Mouse (Mus musculus): ENCODE measurements around the gene Ptpn5. TPM values are rescaled to one million over a fixed set of nuclear protein-coding genes. Genes with fewer than 3 reads are reported as not detected.

The Ptpn5 gene
- polyA plus RNA-seq, 1 experiment = 0.23 TPM

- no peaks in the 10 kb centered on the region for H3K4me1 ChIP-seq (ENCODE audit: control insufficient read depth, insufficient read depth, low read length)
- H3K27me3 ChIP-seq (ENCODE audit: control insufficient read depth, insufficient read depth, low read length) = no peaks in the 10 kb centered on the region
- TF ChIP-seq CTCF (IDR thresholded peaks at IDR 0.05; ENCODE audit: control insufficient read depth, insufficient read depth, insufficient replicate concordance, low read depth, low read length) = no peak
- TF ChIP-seq POLR2A (IDR thresholded peaks at IDR 0.05; ENCODE audit: control insufficient read depth, low read depth, low read length) = no peak
- no peak overlapping the region for H3K4me3 ChIP-seq (ENCODE audit: control insufficient read depth, low read depth, low read length)
- H3K36me3 ChIP-seq (ENCODE audit: control insufficient read depth, insufficient read depth, low read length) = no peaks in the 10 kb centered on the region
- no peak overlapping the region for H3K27ac ChIP-seq (ENCODE audit: control insufficient read depth, insufficient read depth, low read depth, low read length)
These were observed 32.9 kb downstream of the Ptpn5 start for GRCm38 (mm10) chr7:47100615-47101014.

DNA sequence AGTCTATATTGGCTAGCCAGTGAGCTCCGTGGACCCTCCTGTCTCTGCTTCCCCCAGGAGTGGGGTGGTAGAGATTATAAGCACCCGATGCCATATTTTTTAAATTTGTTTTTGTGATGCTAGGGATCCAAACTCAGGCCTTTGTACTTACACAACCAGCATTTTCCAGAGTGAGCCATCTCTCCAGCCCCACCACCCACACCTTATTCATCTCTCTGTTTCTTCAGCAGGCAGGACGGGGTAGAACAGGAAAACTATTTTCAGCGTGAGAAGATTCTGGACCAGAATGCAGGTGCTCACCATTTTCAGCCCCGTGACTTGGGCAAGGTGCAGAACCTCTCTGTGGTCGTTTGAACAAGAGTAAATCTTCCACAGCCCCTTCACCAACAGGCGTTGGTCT lies 34.2 kb downstream of the Ptpn5 start:
- Histone ChIP-seq H3K27ac (ENCODE audit: control insufficient read depth, insufficient read depth, low read depth, low read length) (no peak overlapping the region), H3K4me1 (ENCODE audit: control insufficient read depth, insufficient read depth, low read length) (no peaks in the 10 kb centered on the region), H3K36me3 (ENCODE audit: control insufficient read depth, insufficient read depth, low read length) (no peaks in the 10 kb centered on the region), H3K27me3 (ENCODE audit: control insufficient read depth, insufficient read depth, low read length) (no peaks in the 10 kb centered on the region), H3K4me3 (ENCODE audit: control insufficient read depth, low read depth, low read length) (no peak overlapping the region)
- no peak for TF ChIP-seq POLR2A (IDR thresholded peaks at IDR 0.05; ENCODE audit: control insufficient read depth, low read depth, low read length)
- no peak for TF ChIP-seq CTCF (IDR thresholded peaks at IDR 0.05; ENCODE audit: control insufficient read depth, insufficient read depth, insufficient replicate concordance, low read depth, low read length)

DNA sequence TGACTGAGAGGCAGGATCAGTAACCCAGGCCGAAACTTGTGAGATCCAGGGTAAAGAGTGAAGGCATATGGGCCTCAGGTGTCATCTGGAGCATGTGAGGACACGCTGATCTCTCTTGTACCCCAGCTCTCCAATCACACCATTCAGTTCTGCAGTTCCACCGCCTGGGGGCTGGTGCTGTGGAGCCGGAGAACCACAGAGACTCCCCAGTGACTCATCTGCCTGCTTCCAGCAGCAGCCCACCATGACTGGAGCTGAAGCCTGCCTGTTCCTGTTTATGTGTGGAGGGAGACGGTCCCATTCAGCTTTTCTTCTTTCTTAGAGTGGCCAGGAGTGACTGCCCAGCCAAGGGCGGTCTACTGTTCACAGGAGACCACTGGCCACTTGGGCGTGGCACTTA lies 35.4 kb downstream of the Ptpn5 start:
- Histone ChIP-seq H3K27ac (ENCODE audit: control insufficient read depth, insufficient read depth, low read depth, low read length) (no peak overlapping the region), H3K4me3 (ENCODE audit: control insufficient read depth, low read depth, low read length) (no peak overlapping the region), H3K4me1 (ENCODE audit: control insufficient read depth, insufficient read depth, low read length) (no peaks in the 10 kb centered on the region), H3K36me3 (ENCODE audit: control insufficient read depth, insufficient read depth, low read length) (no peaks in the 10 kb centered on the region), H3K27me3 (ENCODE audit: control insufficient read depth, insufficient read depth, low read length) (no peaks in the 10 kb centered on the region)
- no peak for TF ChIP-seq POLR2A (IDR thresholded peaks at IDR 0.05; ENCODE audit: control insufficient read depth, low read depth, low read length)
- no peak for TF ChIP-seq CTCF (IDR thresholded peaks at IDR 0.05; ENCODE audit: control insufficient read depth, insufficient read depth, insufficient replicate concordance, low read depth, low read length)

DNA sequence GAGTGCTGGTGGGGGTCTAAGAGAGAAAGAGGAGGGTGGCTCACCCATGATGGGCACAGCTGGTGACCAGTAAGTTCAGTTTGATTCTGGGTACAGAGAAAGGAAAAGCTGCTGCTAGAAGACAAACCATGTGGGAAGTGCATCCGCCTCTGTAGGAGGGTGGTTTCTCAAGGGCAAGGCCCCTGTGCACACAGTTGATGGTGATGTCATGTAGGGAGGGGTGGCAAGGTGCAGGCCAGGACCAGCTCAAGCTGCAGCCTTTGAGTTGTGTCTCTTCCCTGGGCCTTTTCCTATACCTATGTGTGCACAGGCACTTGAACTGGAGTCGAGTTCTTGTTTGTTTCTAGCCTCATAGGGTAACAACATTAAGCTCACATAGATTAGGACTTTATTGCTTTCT lies 38.5 kb downstream of the Ptpn5 start:
- Histone ChIP-seq H3K27ac (ENCODE audit: control insufficient read depth, insufficient read depth, low read depth, low read length) (no peak overlapping the region), H3K27me3 (ENCODE audit: control insufficient read depth, insufficient read depth, low read length) (no peaks in the 10 kb centered on the region), H3K4me1 (ENCODE audit: control insufficient read depth, insufficient read depth, low read length) (no peaks in the 10 kb centered on the region), H3K4me3 (ENCODE audit: control insufficient read depth, low read depth, low read length) (no peak overlapping the region), H3K36me3 (ENCODE audit: control insufficient read depth, insufficient read depth, low read length) (no peaks in the 10 kb centered on the region)
- no peak for TF ChIP-seq CTCF (IDR thresholded peaks at IDR 0.05; ENCODE audit: control insufficient read depth, insufficient read depth, insufficient replicate concordance, low read depth, low read length)
- no peak for TF ChIP-seq POLR2A (IDR thresholded peaks at IDR 0.05; ENCODE audit: control insufficient read depth, low read depth, low read length)

DNA sequence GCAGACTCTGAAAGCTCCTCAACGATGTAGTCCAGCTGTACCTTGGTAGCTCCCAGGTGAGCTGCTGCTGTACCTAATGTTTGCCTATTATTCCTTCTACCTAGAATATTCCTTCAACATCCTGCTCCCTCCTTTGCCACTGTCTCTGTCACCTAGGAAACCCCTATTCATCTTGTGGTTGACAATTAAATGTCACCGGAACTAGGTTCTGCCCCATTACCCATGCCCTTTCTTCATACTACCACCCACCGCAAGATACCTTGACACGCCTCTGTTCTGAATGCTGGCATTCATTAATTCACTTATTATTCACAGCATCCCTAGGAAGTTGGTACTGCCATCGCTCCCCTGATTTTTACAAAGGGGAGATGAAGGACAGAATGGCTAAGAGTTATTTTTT lies 39.5 kb downstream of the Ptpn5 start:
- Histone ChIP-seq H3K27me3 (ENCODE audit: control insufficient read depth, insufficient read depth, low read length) (no peaks in the 10 kb centered on the region), H3K4me3 (ENCODE audit: control insufficient read depth, low read depth, low read length) (no peak overlapping the region), H3K4me1 (ENCODE audit: control insufficient read depth, insufficient read depth, low read length) (no peaks in the 10 kb centered on the region), H3K27ac (ENCODE audit: control insufficient read depth, insufficient read depth, low read depth, low read length) (no peak overlapping the region), H3K36me3 (ENCODE audit: control insufficient read depth, insufficient read depth, low read length) (no peaks in the 10 kb centered on the region)
- TF ChIP-seq CTCF (IDR thresholded peaks at IDR 0.05; ENCODE audit: control insufficient read depth, insufficient read depth, insufficient replicate concordance, low read depth, low read length) (no peak), POLR2A (IDR thresholded peaks at IDR 0.05; ENCODE audit: control insufficient read depth, low read depth, low read length) (no peak)

GRCm38 (mm10) chr7:47085075-47085474 lies 48.4 kb downstream of the Ptpn5 start:
- TF ChIP-seq CTCF (IDR thresholded peaks at IDR 0.05; ENCODE audit: control insufficient read depth, insufficient read depth, insufficient replicate concordance, low read depth, low read length) (no peak), POLR2A (IDR thresholded peaks at IDR 0.05; ENCODE audit: control insufficient read depth, low read depth, low read length) (no peak)
- no peaks in the 10 kb centered on the region for H3K36me3 ChIP-seq (ENCODE audit: control insufficient read depth, insufficient read depth, low read length)
- no peaks in the 10 kb centered on the region for H3K4me1 ChIP-seq (ENCODE audit: control insufficient read depth, insufficient read depth, low read length)
- no peak overlapping the region for H3K27ac ChIP-seq (ENCODE audit: control insufficient read depth, insufficient read depth, low read depth, low read length)
- no peak overlapping the region for H3K4me3 ChIP-seq (ENCODE audit: control insufficient read depth, low read depth, low read length)
- H3K27me3 ChIP-seq (ENCODE audit: control insufficient read depth, insufficient read depth, low read length) = no peaks in the 10 kb centered on the region

- no peaks in the 10 kb centered on the region for H3K4me1 ChIP-seq (ENCODE audit: control insufficient read depth, insufficient read depth, low read length)
- no peaks in the 10 kb centered on the region for H3K27me3 ChIP-seq (ENCODE audit: control insufficient read depth, insufficient read depth, low read length)
- H3K36me3 ChIP-seq (ENCODE audit: control insufficient read depth, insufficient read depth, low read length) = no peaks in the 10 kb centered on the region
- no peak overlapping the region for H3K4me3 ChIP-seq (ENCODE audit: control insufficient read depth, low read depth, low read length)
- H3K27ac ChIP-seq (ENCODE audit: control insufficient read depth, insufficient read depth, low read depth, low read length) = no peak overlapping the region
- TF ChIP-seq POLR2A (IDR thresholded peaks at IDR 0.05; ENCODE audit: control insufficient read depth, low read depth, low read length) (no peak), CTCF (IDR thresholded peaks at IDR 0.05; ENCODE audit: control insufficient read depth, insufficient read depth, insufficient replicate concordance, low read depth, low read length) (peak; percentile 51; the same call in 1 of the 2 replicates)
These were observed 52.2 kb downstream of the Ptpn5 start for GRCm38 (mm10) chr7:47081277-47081676.

DNA sequence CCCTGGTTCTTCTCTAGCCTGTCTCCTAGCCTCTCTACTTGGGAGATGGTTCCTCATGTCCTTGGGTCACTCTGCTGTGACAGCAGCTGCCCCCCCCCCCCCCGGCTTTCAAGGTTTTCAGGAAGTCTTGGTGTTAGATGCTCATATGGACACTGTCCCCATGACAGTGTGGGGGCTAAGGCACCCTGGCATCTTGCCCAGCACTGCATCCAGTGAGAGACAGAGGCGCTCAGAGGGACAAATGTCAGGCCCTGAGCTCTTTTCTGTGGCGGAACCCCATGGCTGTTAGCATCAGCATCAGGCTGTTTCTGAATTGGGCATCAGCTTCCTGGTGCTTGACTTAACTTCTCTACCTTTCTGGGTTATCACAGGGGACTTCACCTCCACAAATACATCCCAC lies 52.6 kb downstream of the Ptpn5 start:
- TF ChIP-seq CTCF (IDR thresholded peaks at IDR 0.05; ENCODE audit: control insufficient read depth, insufficient read depth, insufficient replicate concordance, low read depth, low read length) (no peak), POLR2A (IDR thresholded peaks at IDR 0.05; ENCODE audit: control insufficient read depth, low read depth, low read length) (no peak)
- no peaks in the 10 kb centered on the region for H3K4me1 ChIP-seq (ENCODE audit: control insufficient read depth, insufficient read depth, low read length)
- no peaks in the 10 kb centered on the region for H3K36me3 ChIP-seq (ENCODE audit: control insufficient read depth, insufficient read depth, low read length)
- H3K27me3 ChIP-seq (ENCODE audit: control insufficient read depth, insufficient read depth, low read length) = no peaks in the 10 kb centered on the region
- H3K4me3 ChIP-seq (ENCODE audit: control insufficient read depth, low read depth, low read length) = no peak overlapping the region
- H3K27ac ChIP-seq (ENCODE audit: control insufficient read depth, insufficient read depth, low read depth, low read length) = no peak overlapping the region

Measured in testis, adult 2 months (tissue).